ENCODE assay signal across 9 mouse cellular contexts in genomic region chr11:35667428-35667827, GRCm38 (mm10).
DNase-seq lines count a peak whose midpoint lies in the region; TF ChIP-seq lines count a peak whose summit lies in the region.
"Had no signal": no experiment of that assay in that cellular context is flagged by ENCODE, and none has a peak within 500 bp of the region (broad histone marks: within the 10 kb centered on the region; RNA-seq: fewer than 3 reads in every experiment).

No protein-coding gene starts in this region.

- no peak overlapping the region for H3K4me3 ChIP-seq in cerebellum, adult 2 months (replicated peaks; ENCODE audit: insufficient read depth, low read depth, low read length)
- no peak overlapping the region for H3K4me3 ChIP-seq in testis, adult 2 months (ENCODE audit: control insufficient read depth, low read depth, low read length)

- 67% methylated on average over 3 of the region's 3 CpGs for WGBS in cerebellum, adult 2 months

- DNase-seq in cerebellum, adult 2 months, result peak; percentile 13 to 23
- DNase-seq in cerebellum, postnatal 4 days (ENCODE audit: low spot score in 2 of 2), result no peak
- DNase-seq in testis, postnatal 14 days (ENCODE audit: low spot score), result no peak
- DNase-seq in kidney, adult 9 months, result peak; percentile 28
- DNase-seq in thymus, postnatal 25 days, result peak; percentile 8
- DNase-seq in gastrocnemius, adult 18-20 months (ENCODE audit: low spot score), result no peak
- no peak for DNase-seq in urinary bladder, postnatal 10 days (ENCODE audit: low spot score)

- no peaks in the 10 kb centered on the region for H3K36me3 ChIP-seq in testis, adult 2 months (ENCODE audit: control insufficient read depth, insufficient read depth, low read length)
- H3K36me3 ChIP-seq: G1E had no signal

- no peak overlapping the region for H3K27ac ChIP-seq in cerebellum, adult 2 months (ENCODE audit: insufficient read depth, low read length)
- H3K27ac ChIP-seq in testis, adult 2 months (ENCODE audit: control insufficient read depth, insufficient read depth, low read depth, low read length), result no peak overlapping the region

- TF ChIP-seq POLR2A in cerebellum, adult 2 months (IDR thresholded peaks at IDR 0.05; ENCODE audit: borderline replicate concordance, insufficient read depth, low read length), result no peak
- TF ChIP-seq POLR2A in testis, adult 2 months (IDR thresholded peaks at IDR 0.05; ENCODE audit: control insufficient read depth, low read depth, low read length), result no peak

- no peaks in the 10 kb centered on the region for H3K27me3 ChIP-seq in cerebellum, adult 2 months (ENCODE audit: control insufficient read depth, insufficient read depth, low read length)
- H3K27me3 ChIP-seq in testis, adult 2 months (ENCODE audit: control insufficient read depth, insufficient read depth, low read length), result no peaks in the 10 kb centered on the region

- TF ChIP-seq CTCF in cerebellum, adult 2 months (IDR thresholded peaks at IDR 0.05; ENCODE audit: borderline replicate concordance, insufficient read depth, low read depth, low read length), result peak; percentile 8; the same call in 1 of the 2 replicates
- peak; percentile 49; the same call in 1 of the 2 replicates for TF ChIP-seq CTCF in testis, adult 2 months (IDR thresholded peaks at IDR 0.05; ENCODE audit: control insufficient read depth, insufficient read depth, insufficient replicate concordance, low read depth, low read length)

- peaks cover 29% of the 10 kb centered on the region for H3K4me1 ChIP-seq in cerebellum, adult 2 months (ENCODE audit: control insufficient read depth, insufficient read depth, low read length)
- H3K4me1 ChIP-seq in testis, adult 2 months (ENCODE audit: control insufficient read depth, insufficient read depth, low read length), result no peaks in the 10 kb centered on the region

Comparison
In these comparisons a context has a peak if more than half of its experiments do, and no peak if none do; other contexts are left out.
1. DNase-seq: peak in cerebellum, adult 2 months (2 of 2), kidney, adult 9 months (single experiment) and thymus, postnatal 25 days (single experiment); none in cerebellum, postnatal 4 days (0 of 2), testis, postnatal 14 days (single experiment), gastrocnemius, adult 18-20 months (single experiment) and urinary bladder, postnatal 10 days (single experiment).